Mouse (Mus musculus): ENCODE data around the gene Mybph. TPM values are rescaled to one million over a fixed set of nuclear protein-coding genes. Genes with fewer than 3 reads are reported as not detected.

The Mybph gene
- polyA plus RNA-seq, 1 experiment from 2014 or later = 0.36 TPM

DNA sequence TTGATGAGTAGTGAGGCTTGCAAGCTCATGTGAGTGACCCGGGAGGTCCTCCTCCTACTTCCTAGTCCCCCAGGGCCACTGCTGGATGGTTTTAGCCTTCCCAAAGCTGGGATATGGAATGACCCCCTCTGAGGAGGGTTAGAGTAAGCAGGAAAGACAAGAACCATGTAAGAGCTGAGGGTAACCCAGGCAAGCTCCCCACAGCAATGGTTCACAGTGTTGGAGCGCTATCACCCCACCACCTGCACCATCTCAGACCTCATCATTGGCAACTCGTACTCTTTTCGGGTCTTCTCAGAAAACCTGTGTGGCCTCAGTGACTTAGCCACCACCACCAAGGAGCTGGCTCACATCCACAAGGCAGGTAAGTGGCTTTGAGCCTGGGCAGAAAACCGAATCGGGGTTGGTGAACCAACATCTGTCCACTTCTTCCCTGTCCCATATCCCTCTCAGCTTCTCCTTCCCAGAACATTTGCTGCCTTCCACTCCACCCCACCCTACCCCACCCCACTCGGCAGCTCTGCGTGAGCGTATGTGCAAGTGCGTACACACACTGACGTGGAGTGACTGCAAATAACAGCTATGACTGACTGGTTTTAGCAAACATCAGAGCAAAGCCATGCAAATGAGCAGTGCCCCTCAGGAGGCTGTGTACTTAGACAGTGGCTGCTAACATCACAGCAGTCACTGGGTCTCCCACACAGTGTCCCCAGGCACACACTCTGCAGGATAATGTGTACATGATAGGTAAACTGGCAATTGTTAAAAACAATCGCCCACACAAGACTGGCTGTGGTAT is 5.1 kb downstream of the Mybph start:
- WGBS = 83% methylated on average over 12 of the region's 12 CpGs
- peaks cover 13% of the 10 kb centered on the region for H3K4me1 ChIP-seq (replicated peaks; ENCODE audit: control insufficient read depth, insufficient read depth, low read length)

GRCm38 (mm10) chr1:134200481-134200880 is 7.2 kb downstream of the Mybph start:
- H3K27ac ChIP-seq (ENCODE audit: low read depth, low read length) = no peak overlapping the region
- ATAC-seq (replicated peaks; ENCODE audit: low FRiP score) (no peak), DNase-seq (ENCODE audit: low spot score) (no peak)
- WGBS = 46% methylated on average over 2 of the region's 2 CpGs
- peaks cover 14% of the 10 kb centered on the region for H3K4me1 ChIP-seq (replicated peaks; ENCODE audit: control insufficient read depth, insufficient read depth, low read length)
- no peak overlapping the region for H3K9ac ChIP-seq (ENCODE audit: low read depth, low read length)
- H3K4me3 ChIP-seq (ENCODE audit: low read depth, low read length) = no peak overlapping the region
- H3K27me3 ChIP-seq (replicated peaks; ENCODE audit: control insufficient read depth, insufficient read depth, low read length) = peaks cover 4% of the 10 kb centered on the region; the same call in 1 of the 2 replicates
- H3K9me3 ChIP-seq (ENCODE audit: control insufficient read depth, low read length) = no peaks in the 10 kb centered on the region
- H3K36me3 ChIP-seq (ENCODE audit: control insufficient read depth, insufficient read depth, low read length) = no peaks in the 10 kb centered on the region
- no peak overlapping the region for H3K4me2 ChIP-seq

More for the DNA sequence above, 5.1 kb downstream of the Mybph start:
- Histone ChIP-seq H3K9ac (ENCODE audit: low read depth, low read length) (no peak overlapping the region), H3K4me2 (no peak overlapping the region), H3K27me3 (replicated peaks; ENCODE audit: control insufficient read depth, insufficient read depth, low read length) (peaks cover 6% of the 10 kb centered on the region; the same call in 1 of the 2 replicates), H3K4me3 (ENCODE audit: low read depth, low read length) (no peak overlapping the region), H3K9me3 (ENCODE audit: control insufficient read depth, low read length) (no peaks in the 10 kb centered on the region), H3K36me3 (ENCODE audit: control insufficient read depth, insufficient read depth, low read length) (no peaks in the 10 kb centered on the region), H3K27ac (ENCODE audit: low read depth, low read length) (no peak overlapping the region)
- DNase-seq (ENCODE audit: low spot score) (no peak), ATAC-seq (replicated peaks; ENCODE audit: low FRiP score) (no peak)

DNA sequence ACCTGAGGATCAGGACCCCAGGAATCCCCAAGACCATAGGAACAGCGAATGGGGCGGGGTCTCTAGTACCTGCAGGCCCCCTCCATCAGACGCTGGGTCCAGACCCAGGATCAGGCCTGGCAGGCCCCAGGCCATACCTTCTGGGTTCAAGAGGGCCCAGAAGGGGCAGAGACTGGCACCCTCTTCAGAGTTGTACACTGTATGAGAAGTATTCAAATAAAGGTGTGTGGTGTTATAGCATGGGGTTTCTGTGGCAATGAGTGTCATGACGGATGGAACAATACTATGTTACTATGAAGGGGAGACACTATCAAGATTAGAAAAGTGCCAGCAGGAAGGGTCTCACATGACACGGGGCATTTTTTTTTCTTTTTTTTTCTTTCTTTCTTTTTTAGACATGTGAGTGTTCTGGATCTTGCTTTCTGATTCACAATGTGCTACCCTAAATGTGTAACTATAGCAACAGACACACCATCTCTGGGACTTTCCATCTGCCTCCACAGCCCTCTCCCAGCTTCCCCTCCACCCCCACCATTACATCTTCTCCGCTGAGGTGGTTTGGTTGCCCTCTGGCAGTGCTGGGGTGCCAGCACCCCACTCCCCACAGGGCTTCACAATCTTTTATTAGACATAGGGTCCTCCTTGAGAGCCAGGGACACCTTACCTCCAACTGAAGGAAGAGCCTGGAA is 7.9 kb downstream of the Mybph start:
- WGBS = 78% methylated on average over 6 of the region's 6 CpGs
- Histone ChIP-seq H3K4me3 (ENCODE audit: low read depth, low read length) (no peak overlapping the region), H3K9ac (ENCODE audit: low read depth, low read length) (no peak overlapping the region), H3K36me3 (ENCODE audit: control insufficient read depth, insufficient read depth, low read length) (no peaks in the 10 kb centered on the region), H3K27me3 (replicated peaks; ENCODE audit: control insufficient read depth, insufficient read depth, low read length) (peaks cover 4% of the 10 kb centered on the region; the same call in 1 of the 2 replicates), H3K9me3 (ENCODE audit: control insufficient read depth, low read length) (no peaks in the 10 kb centered on the region), H3K27ac (ENCODE audit: low read depth, low read length) (no peak overlapping the region), H3K4me2 (no peak overlapping the region), H3K4me1 (replicated peaks; ENCODE audit: control insufficient read depth, insufficient read depth, low read length) (peaks cover 14% of the 10 kb centered on the region)
- DNase-seq (ENCODE audit: low spot score) (no peak), ATAC-seq (replicated peaks; ENCODE audit: low FRiP score) (no peak)

GRCm38 (mm10) chr1:134201751-134202420 is 8.6 kb downstream of the Mybph start:
- H3K9me3 ChIP-seq (ENCODE audit: control insufficient read depth, low read length) = no peaks in the 10 kb centered on the region
- no peak overlapping the region for H3K4me2 ChIP-seq
- H3K27me3 ChIP-seq (replicated peaks; ENCODE audit: control insufficient read depth, insufficient read depth, low read length) = peaks cover 4% of the 10 kb centered on the region; the same call in 1 of the 2 replicates
- no peak overlapping the region for H3K9ac ChIP-seq (ENCODE audit: low read depth, low read length)
- DNase-seq (ENCODE audit: low spot score) (no peak), ATAC-seq (replicated peaks; ENCODE audit: low FRiP score) (no peak)
- peaks cover 18% of the 10 kb centered on the region for H3K4me1 ChIP-seq (replicated peaks; ENCODE audit: control insufficient read depth, insufficient read depth, low read length)
- H3K36me3 ChIP-seq (ENCODE audit: control insufficient read depth, insufficient read depth, low read length) = no peaks in the 10 kb centered on the region
- H3K27ac ChIP-seq (ENCODE audit: low read depth, low read length) = no peak overlapping the region
- WGBS = 48% methylated on average over 3 of the region's 3 CpGs
- H3K4me3 ChIP-seq (ENCODE audit: low read depth, low read length) = no peak overlapping the region

GRCm38 (mm10) chr1:134204230-134204629 is 11.0 kb downstream of the Mybph start:
- Histone ChIP-seq H3K9ac (ENCODE audit: low read depth, low read length) (no peak overlapping the region), H3K9me3 (ENCODE audit: control insufficient read depth, low read length) (peaks cover 4% of the 10 kb centered on the region; the same call in 1 of the 2 replicates), H3K4me3 (ENCODE audit: low read depth, low read length) (no peak overlapping the region), H3K4me1 (replicated peaks; ENCODE audit: control insufficient read depth, insufficient read depth, low read length) (peaks cover 18% of the 10 kb centered on the region), H3K27me3 (replicated peaks; ENCODE audit: control insufficient read depth, insufficient read depth, low read length) (peaks cover 4% of the 10 kb centered on the region; the same call in 1 of the 2 replicates), H3K27ac (ENCODE audit: low read depth, low read length) (no peak overlapping the region), H3K4me2 (no peak overlapping the region), H3K36me3 (ENCODE audit: control insufficient read depth, insufficient read depth, low read length) (no peaks in the 10 kb centered on the region)
- no peak for ATAC-seq (replicated peaks; ENCODE audit: low FRiP score)
- WGBS = 90% methylated on average over 13 of the region's 13 CpGs
- DNase-seq (ENCODE audit: low spot score) = no peak

GRCm38 (mm10) chr1:134205296-134206018 is 12.2 kb downstream of the Mybph start:
- Histone ChIP-seq H3K27ac (ENCODE audit: low read depth, low read length) (peak overlapping the region; percentile 39; the same call in 1 of the 2 replicates), H3K36me3 (ENCODE audit: control insufficient read depth, insufficient read depth, low read length) (no peaks in the 10 kb centered on the region), H3K4me2 (peak overlapping the region; percentile 37), H3K4me1 (replicated peaks; ENCODE audit: control insufficient read depth, insufficient read depth, low read length) (peaks cover 18% of the 10 kb centered on the region), H3K9me3 (ENCODE audit: control insufficient read depth, low read length) (peaks cover 4% of the 10 kb centered on the region; the same call in 1 of the 2 replicates), H3K27me3 (replicated peaks; ENCODE audit: control insufficient read depth, insufficient read depth, low read length) (no peaks in the 10 kb centered on the region; the same call in 1 of the 2 replicates), H3K9ac (ENCODE audit: low read depth, low read length) (no peak overlapping the region), H3K4me3 (ENCODE audit: low read depth, low read length) (no peak overlapping the region)
- peak; percentile 77 for ATAC-seq (replicated peaks; ENCODE audit: low FRiP score)
- 20% methylated on average over 9 of the region's 9 CpGs for WGBS
- no peak for DNase-seq (ENCODE audit: low spot score)

- Histone ChIP-seq H3K27me3 (replicated peaks; ENCODE audit: control insufficient read depth, insufficient read depth, low read length) (no peaks in the 10 kb centered on the region; the same call in 1 of the 2 replicates), H3K9me3 (ENCODE audit: control insufficient read depth, low read length) (peaks cover 4% of the 10 kb centered on the region; the same call in 1 of the 2 replicates), H3K4me3 (ENCODE audit: low read depth, low read length) (no peak overlapping the region), H3K9ac (ENCODE audit: low read depth, low read length) (no peak overlapping the region), H3K36me3 (ENCODE audit: control insufficient read depth, insufficient read depth, low read length) (no peaks in the 10 kb centered on the region), H3K4me2 (peak overlapping the region; percentile 37), H3K4me1 (replicated peaks; ENCODE audit: control insufficient read depth, insufficient read depth, low read length) (peaks cover 21% of the 10 kb centered on the region), H3K27ac (ENCODE audit: low read depth, low read length) (peak overlapping the region; percentile 39; the same call in 1 of the 2 replicates)
- WGBS = 27% methylated on average over 5 of the region's 5 CpGs
- DNase-seq (ENCODE audit: low spot score) = no peak
- peak; percentile 50; the same call in 1 of the 2 replicates for ATAC-seq (replicated peaks; ENCODE audit: low FRiP score)
Measured at GRCm38 (mm10) chr1:134206085-134206484, 12.8 kb downstream of the Mybph start.
